Mouse (Mus musculus): ENCODE results near the gene Spice1.

Spice1 gene

DNA sequence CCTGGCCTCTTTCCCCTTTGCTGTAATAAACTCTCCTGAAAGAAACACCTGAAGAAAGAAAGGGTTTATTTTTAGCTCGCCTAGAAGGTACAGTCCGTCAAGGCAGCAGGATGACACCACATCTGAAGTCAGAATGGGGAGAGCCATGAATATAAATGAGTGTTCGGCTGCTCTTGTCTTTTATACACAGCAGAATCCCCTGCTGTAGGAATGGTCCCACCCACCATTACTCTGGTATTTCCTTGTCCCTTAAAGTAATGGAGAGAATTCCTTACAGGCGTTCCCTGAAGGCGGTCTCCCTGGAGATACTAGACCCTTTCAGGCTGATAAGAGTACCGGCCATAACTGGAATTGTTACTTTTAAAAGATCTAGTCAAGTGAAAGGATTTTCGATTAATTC lies 83.1 kb downstream of the Spice1 start:
- in situ Hi-C loops (cut with MboI; ENCODE audit: low pct_unique_long_range_greater_than_20kb in 1 of 2, low sequenced_read_pairs in 2 of 2, unreplicated experiment in 1 of 2), result no loop called here

- in situ Hi-C loops (cut with MboI; ENCODE audit: low pct_unique_long_range_greater_than_20kb in 1 of 2, low sequenced_read_pairs in 2 of 2, unreplicated experiment in 1 of 2), result no loop called here
Measured at GRCm38 (mm10) chr16:44434931-44435330, 88.0 kb downstream of the Spice1 start.

- in situ Hi-C loops (cut with MboI; ENCODE audit: low pct_unique_long_range_greater_than_20kb in 1 of 2, low sequenced_read_pairs in 2 of 2, unreplicated experiment in 1 of 2), result no loop called here
Measured at GRCm38 (mm10) chr16:44435481-44435880, 88.6 kb downstream of the Spice1 start.

Measured in mouse embryonic stem cell (cell line).